Mouse (Mus musculus): ENCODE results near the gene Lama5. TPM values are rescaled to one million over a fixed set of nuclear protein-coding genes. Genes with fewer than 3 reads are reported as not detected.

The Lama5 gene
- polyA plus RNA-seq, 1 experiment, result 0.12 TPM

DNA sequence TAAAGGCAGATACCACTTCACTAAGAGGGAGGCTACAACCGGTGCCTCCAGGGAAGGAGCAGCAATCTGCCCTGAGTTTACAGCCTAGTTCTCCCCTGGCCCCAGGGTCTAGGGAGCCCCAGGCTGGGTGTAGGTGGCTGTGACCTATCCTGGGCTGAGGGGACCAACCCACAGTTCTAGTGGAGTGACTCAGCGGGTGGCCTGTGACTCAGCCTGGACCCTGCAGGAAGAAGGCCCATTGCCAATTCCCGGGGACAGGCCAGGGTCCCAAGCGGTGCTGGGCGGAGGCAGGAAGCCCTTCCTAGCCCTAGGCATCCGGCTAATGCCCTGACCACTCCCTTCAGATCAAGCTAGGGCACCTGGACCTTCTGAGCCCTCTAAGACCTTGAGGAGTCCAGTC lies 9.7 kb downstream of the Lama5 start:
- H3K27ac ChIP-seq (ENCODE audit: insufficient read depth, low read depth, low read length), result no peak overlapping the region
- H3K4me1 ChIP-seq (ENCODE audit: control insufficient read depth, insufficient read depth, low read length), result peaks cover 4% of the 10 kb centered on the region; the same call in 1 of the 2 replicates
- no peak for TF ChIP-seq CTCF (IDR thresholded peaks at IDR 0.05; ENCODE audit: low read depth, low read length)
- no peak overlapping the region for H3K4me3 ChIP-seq (ENCODE audit: insufficient read depth, low read length)

DNA sequence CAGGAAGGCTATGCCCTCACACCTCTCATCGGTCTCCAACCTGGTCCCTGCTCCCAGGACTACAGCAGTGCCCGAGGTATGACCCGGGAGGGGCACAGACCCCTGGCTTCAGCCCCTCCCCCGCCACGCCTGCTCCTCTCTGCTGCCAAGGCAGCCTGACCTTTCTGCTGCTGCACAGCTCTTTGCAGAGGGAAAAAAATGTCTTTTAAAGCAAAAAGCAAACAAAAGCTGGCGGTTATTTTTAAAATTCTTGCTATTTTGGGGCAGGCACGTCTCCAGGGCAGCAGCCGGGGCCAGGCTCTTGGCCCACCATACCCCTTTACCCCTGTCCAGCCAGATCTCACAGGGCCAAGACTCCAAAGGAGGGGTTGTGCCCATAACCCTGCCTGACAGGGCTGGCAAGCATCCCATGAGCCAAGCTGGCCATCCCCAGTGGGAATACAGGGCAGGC lies 10.6 kb downstream of the Lama5 start:
- Histone ChIP-seq H3K27ac (ENCODE audit: insufficient read depth, low read depth, low read length) (no peak overlapping the region), H3K4me1 (ENCODE audit: control insufficient read depth, insufficient read depth, low read length) (peaks cover 4% of the 10 kb centered on the region; the same call in 1 of the 2 replicates), H3K4me3 (ENCODE audit: insufficient read depth, low read length) (no peak overlapping the region)
- TF ChIP-seq POLR2A (IDR thresholded peaks at IDR 0.05; ENCODE audit: borderline replicate concordance, low read depth, low read length), result no peak
- no peak for TF ChIP-seq CTCF (IDR thresholded peaks at IDR 0.05; ENCODE audit: low read depth, low read length)

DNA sequence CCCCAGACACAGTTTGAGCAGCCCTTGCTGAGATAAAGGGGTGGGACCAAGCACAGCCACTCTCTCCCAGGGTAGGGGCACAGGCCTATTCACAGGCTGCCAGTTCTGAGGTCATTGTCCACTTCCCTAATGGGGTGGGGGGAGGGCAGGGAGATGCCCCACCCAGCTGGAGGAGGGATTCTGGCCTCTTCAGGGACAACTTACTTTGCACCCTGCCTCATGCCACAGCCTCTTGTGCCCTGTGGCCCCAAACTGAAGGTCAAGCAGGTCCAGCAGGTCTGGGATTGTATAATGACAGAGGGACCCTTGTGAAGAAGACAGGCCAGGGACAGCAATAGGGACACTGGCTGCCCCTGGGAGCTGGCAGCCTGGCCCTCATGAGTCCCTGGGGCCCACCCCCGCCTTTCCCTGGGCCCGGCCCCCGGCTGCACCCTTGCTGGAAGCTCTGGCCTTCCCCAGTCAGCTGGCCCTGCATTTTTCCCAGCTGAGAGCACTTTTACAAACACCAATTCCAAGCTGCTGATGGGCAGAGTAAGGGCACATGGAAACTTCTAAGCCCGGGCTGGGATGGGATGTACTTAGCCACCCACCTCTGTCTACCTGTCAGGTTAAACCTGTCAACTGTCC lies 11.2 kb downstream of the Lama5 start:
- Histone ChIP-seq H3K4me3 (ENCODE audit: insufficient read depth, low read length) (no peak overlapping the region), H3K4me1 (ENCODE audit: control insufficient read depth, insufficient read depth, low read length) (peaks cover 4% of the 10 kb centered on the region; the same call in 1 of the 2 replicates), H3K27ac (ENCODE audit: insufficient read depth, low read depth, low read length) (no peak overlapping the region)
- no peak for TF ChIP-seq POLR2A (IDR thresholded peaks at IDR 0.05; ENCODE audit: borderline replicate concordance, low read depth, low read length)
- no peak for TF ChIP-seq CTCF (IDR thresholded peaks at IDR 0.05; ENCODE audit: low read depth, low read length)

DNA sequence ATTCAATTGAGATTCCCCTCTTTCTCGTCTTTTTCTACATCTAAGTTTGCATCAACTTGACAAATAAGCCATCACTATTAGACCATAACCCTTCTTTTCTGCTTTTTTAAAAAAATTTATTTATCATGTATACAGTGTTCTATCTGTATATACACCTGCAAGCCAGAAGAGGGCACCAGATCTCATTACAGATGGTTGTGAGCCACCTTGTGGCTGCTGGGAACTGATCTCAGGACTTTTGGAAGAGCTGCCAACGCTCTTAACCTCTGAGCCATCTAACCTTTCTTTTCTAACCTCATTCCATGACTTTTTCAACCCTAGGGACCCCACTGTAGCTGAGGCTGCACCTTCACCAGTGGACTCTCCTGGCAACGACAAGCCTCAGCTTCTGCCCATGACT lies 13.4 kb downstream of the Lama5 start:
- Histone ChIP-seq H3K4me3 (ENCODE audit: insufficient read depth, low read length) (no peak overlapping the region), H3K27ac (ENCODE audit: insufficient read depth, low read depth, low read length) (no peak overlapping the region), H3K4me1 (ENCODE audit: control insufficient read depth, insufficient read depth, low read length) (peaks cover 7% of the 10 kb centered on the region; the same call in 1 of the 2 replicates)
- no peak for TF ChIP-seq CTCF (IDR thresholded peaks at IDR 0.05; ENCODE audit: low read depth, low read length)
- TF ChIP-seq POLR2A (IDR thresholded peaks at IDR 0.05; ENCODE audit: borderline replicate concordance, low read depth, low read length), result no peak

DNA sequence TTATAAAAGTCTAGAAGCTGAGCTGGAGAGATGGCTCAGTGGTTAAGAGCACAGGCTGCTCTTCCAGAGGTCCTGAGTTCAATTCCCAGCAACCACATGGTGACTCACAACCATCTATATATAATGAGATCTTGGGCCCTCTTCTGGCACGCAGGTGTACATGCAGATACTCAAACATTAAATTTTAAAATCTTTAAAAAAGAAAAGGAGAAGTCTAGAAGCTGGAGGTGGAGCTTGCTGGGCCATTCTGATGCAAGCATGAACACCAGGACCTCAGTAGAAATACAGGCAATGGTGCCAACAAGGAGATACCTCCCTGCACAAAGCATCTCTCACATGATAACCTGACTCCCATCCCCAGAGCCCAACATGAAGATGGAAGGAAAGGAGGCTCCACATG lies 16.7 kb downstream of the Lama5 start:
- H3K4me3 ChIP-seq (ENCODE audit: insufficient read depth, low read length), result no peak overlapping the region
- H3K4me1 ChIP-seq (ENCODE audit: control insufficient read depth, insufficient read depth, low read length), result peaks cover 4% of the 10 kb centered on the region; the same call in 1 of the 2 replicates
- no peak overlapping the region for H3K27ac ChIP-seq (ENCODE audit: insufficient read depth, low read depth, low read length)
- no peak for TF ChIP-seq CTCF (IDR thresholded peaks at IDR 0.05; ENCODE audit: low read depth, low read length)
- no peak for TF ChIP-seq POLR2A (IDR thresholded peaks at IDR 0.05; ENCODE audit: borderline replicate concordance, low read depth, low read length)

DNA sequence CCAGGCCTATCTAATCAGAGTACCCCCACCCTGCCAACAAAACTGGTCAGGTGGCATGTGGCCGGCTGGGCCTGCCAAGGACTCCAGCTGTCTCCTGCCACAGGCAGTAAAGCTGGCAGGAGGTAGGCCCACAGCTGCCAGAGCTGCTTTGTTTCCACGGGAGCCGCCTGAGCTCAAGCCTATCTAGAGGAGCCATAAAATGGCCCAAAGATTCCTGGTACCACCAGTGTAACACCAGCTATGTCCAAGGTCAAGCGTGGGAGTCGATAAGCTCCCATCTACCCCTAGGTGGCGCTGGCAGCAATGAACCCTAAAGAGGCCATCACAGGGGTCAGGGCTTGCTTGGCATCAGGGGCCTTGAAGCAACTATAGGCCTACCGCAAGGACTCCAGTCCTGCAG lies 17.8 kb downstream of the Lama5 start:
- Histone ChIP-seq H3K4me1 (ENCODE audit: control insufficient read depth, insufficient read depth, low read length) (peaks cover 4% of the 10 kb centered on the region; the same call in 1 of the 2 replicates), H3K27ac (ENCODE audit: insufficient read depth, low read depth, low read length) (no peak overlapping the region), H3K4me3 (ENCODE audit: insufficient read depth, low read length) (no peak overlapping the region)
- TF ChIP-seq CTCF (IDR thresholded peaks at IDR 0.05; ENCODE audit: low read depth, low read length) (peak; percentile 44), POLR2A (IDR thresholded peaks at IDR 0.05; ENCODE audit: borderline replicate concordance, low read depth, low read length) (no peak)

DNA sequence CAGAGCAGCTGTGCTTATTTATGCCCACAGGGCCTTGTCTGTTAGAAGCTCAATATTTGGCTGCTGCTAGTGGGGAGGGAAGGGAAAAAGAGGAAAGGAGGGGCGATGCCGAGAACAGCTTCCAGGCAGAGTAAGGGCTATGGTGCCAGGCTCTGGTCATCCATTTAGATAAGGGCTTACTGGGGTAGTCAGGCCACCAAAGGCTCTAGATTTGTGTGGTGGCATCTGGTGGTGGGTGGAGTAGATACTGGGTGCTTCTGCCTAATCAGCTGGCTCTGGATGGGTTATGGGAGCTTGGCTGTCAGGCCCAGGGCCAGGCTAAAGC lies 19.7 kb downstream of the Lama5 start:
- Histone ChIP-seq H3K4me3 (ENCODE audit: insufficient read depth, low read length) (no peak overlapping the region), H3K4me1 (ENCODE audit: control insufficient read depth, insufficient read depth, low read length) (peaks cover 13% of the 10 kb centered on the region), H3K27ac (ENCODE audit: insufficient read depth, low read depth, low read length) (no peak overlapping the region)
- TF ChIP-seq POLR2A (IDR thresholded peaks at IDR 0.05; ENCODE audit: borderline replicate concordance, low read depth, low read length) (no peak), CTCF (IDR thresholded peaks at IDR 0.05; ENCODE audit: low read depth, low read length) (no peak)

DNA sequence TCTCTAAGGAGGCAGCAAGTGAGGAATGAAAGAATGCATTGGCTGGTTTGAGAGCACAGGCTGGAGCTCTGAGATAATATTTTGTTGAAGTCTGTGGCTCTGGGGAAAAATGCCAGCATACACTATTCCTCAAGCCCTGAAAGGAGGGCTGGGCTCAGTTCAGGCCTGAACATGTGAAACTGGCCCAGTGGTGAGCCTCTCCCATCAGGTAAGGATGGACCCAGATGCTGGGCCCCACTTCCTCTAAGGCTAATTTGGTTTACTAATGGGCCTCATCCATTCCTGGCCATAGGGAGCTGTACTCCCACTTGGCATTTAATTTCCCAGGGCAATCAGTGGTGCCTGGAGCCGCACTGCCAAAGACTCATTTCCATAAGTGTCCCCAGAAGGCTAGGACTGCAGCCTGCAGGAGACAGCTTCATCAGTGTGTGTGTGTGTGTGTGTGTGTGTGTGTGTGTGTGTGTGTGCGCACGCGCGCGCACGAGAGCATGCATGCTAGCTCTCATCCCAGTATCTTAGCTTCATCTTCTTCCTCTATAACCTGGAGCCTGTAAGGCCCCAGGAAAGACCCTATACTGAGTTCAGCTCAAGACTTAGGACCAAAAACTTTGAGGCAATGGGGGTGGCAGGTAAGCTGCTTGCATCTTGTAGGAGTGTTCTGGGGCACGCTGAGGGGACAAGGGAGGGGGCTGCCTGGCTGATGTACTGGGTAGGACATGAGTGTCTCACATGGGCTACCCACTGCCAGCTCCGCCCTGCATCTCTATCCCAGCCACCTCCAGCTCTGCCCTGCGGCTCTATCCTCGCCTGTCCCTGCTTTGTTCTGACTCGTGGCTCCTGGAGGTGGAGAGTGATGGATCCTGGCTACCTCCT lies 20.3 kb downstream of the Lama5 start:
- Histone ChIP-seq H3K4me3 (ENCODE audit: insufficient read depth, low read length) (no peak overlapping the region), H3K27ac (ENCODE audit: insufficient read depth, low read depth, low read length) (no peak overlapping the region), H3K4me1 (ENCODE audit: control insufficient read depth, insufficient read depth, low read length) (peaks cover 13% of the 10 kb centered on the region)
- TF ChIP-seq CTCF (IDR thresholded peaks at IDR 0.05; ENCODE audit: low read depth, low read length), result no peak
- no peak for TF ChIP-seq POLR2A (IDR thresholded peaks at IDR 0.05; ENCODE audit: borderline replicate concordance, low read depth, low read length)

DNA sequence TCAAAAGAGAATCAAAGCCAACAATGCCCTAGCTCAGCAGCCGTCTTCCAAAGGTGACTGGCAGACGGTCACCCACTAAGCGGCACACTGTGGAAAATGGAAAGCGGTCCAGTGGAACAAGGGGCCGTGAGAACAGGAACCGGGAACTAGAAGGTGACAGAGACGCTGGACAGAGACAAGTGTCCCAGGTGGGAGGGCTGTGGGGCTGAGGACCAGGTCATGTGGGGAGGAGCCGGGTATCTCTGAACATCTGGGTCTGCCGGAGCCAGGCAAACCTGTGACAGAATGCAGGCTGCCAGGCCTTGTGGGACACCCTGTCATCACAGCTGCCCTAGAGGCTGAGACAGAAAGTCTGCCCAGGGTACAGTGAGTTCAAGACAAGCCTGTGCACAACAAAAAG lies 21.2 kb downstream of the Lama5 start:
- peaks cover 13% of the 10 kb centered on the region for H3K4me1 ChIP-seq (ENCODE audit: control insufficient read depth, insufficient read depth, low read length)
- TF ChIP-seq CTCF (IDR thresholded peaks at IDR 0.05; ENCODE audit: low read depth, low read length) (no peak), POLR2A (IDR thresholded peaks at IDR 0.05; ENCODE audit: borderline replicate concordance, low read depth, low read length) (no peak)
- H3K4me3 ChIP-seq (ENCODE audit: insufficient read depth, low read length), result no peak overlapping the region
- H3K27ac ChIP-seq (ENCODE audit: insufficient read depth, low read depth, low read length), result no peak overlapping the region

DNA sequence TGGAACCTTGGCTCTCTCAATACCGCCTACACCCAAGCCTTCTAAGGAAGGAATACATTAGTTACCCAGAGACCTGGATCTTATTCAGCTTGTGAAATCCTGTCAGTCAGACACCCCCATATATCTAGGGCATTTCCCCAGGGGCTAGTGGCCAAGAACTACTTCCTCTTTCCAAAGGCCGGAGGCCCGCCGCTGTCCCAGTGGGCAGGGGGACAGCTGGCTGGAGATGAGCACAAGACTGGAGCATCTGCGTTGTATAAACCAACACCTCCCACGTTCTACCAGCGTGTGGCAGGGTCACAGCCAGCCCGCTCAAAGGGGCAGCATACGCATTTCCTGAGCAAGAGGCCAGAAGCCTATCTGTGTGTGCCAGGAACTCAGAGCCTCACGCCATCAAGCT lies 22.9 kb downstream of the Lama5 start:
- Histone ChIP-seq H3K27ac (ENCODE audit: insufficient read depth, low read depth, low read length) (no peak overlapping the region), H3K4me3 (ENCODE audit: insufficient read depth, low read length) (no peak overlapping the region), H3K4me1 (ENCODE audit: control insufficient read depth, insufficient read depth, low read length) (peaks cover 11% of the 10 kb centered on the region)
- no peak for TF ChIP-seq POLR2A (IDR thresholded peaks at IDR 0.05; ENCODE audit: borderline replicate concordance, low read depth, low read length)

All from bone marrow macrophage, adult 2 months (primary cell).